ENCODE assay signal across 10 mouse cellular contexts in genomic region chr12:77790891-77791672, GRCm38 (mm10).
DNase-seq lines count a peak whose midpoint lies in the region; ATAC-seq and TF ChIP-seq lines count a peak whose summit lies in the region.
"Had no signal": no experiment of that assay in that cellular context is flagged by ENCODE, and none has a peak within 500 bp of the region (broad histone marks: within the 10 kb centered on the region; RNA-seq: fewer than 3 reads in every experiment).

No protein-coding gene starts in this region.

- no peaks in the 10 kb centered on the region for H3K9me3 ChIP-seq in hindbrain, postnatal 0 days (ENCODE audit: low read length)
- H3K9me3 ChIP-seq in hindbrain, embryonic 13.5 days, result no peaks in the 10 kb centered on the region
- H3K9me3 ChIP-seq: megakaryocyte, embryonic 14.5 days had no signal

- no peaks in the 10 kb centered on the region for H3K27me3 ChIP-seq in hindbrain, postnatal 0 days (ENCODE audit: insufficient read depth, low read length)
- no peaks in the 10 kb centered on the region for H3K27me3 ChIP-seq in hindbrain, embryonic 13.5 days
- H3K27me3 ChIP-seq: CH12.LX had no signal

- peak overlapping the region; percentile 28 for H3K4me2 ChIP-seq in hindbrain, postnatal 0 days (ENCODE audit: low read depth, low read length)
- H3K4me2 ChIP-seq in hindbrain, embryonic 13.5 days, result no peak overlapping the region

- peak; percentile 75 for DNase-seq in hindbrain, postnatal 0 days (ENCODE audit: low spot score)
- DNase-seq in adrenal gland, adult 8-10 months, result peak; percentile 92
- DNase-seq in heart, adult 8-10 months (ENCODE audit: low spot score), result peak; percentile 55
- peak; percentile 79 to 82 for DNase-seq in kidney, postnatal 36 days
- DNase-seq in urinary bladder, postnatal 25 days (ENCODE audit: low spot score), result peak; percentile 4
- no peak for DNase-seq in right cerebral cortex, postnatal 25 days
- DNase-seq in frontal cortex, postnatal 14 days (ENCODE audit: low spot score in 2 of 2), result no peak

- no peak overlapping the region for H3K9ac ChIP-seq in hindbrain, postnatal 0 days (replicated peaks; ENCODE audit: low read length)
- H3K9ac ChIP-seq in hindbrain, embryonic 13.5 days, result no peak overlapping the region

- 53% methylated on average over 13 of the region's 13 CpGs for WGBS in hindbrain, postnatal 0 days
- WGBS in hindbrain, embryonic 13.5 days, result 73% methylated on average over 13 of the region's 13 CpGs

- 0 out of 2 replicates have a peak, but pooled peaks have one; percentile 36 for ATAC-seq in hindbrain, postnatal 0 days
- ATAC-seq in hindbrain, embryonic 13.5 days (ENCODE audit: low FRiP score), result no peak

- no peak for TF ChIP-seq CTCF in hindbrain, postnatal 0 days (IDR thresholded peaks at IDR 0.05; ENCODE audit: low read depth)

- no peaks in the 10 kb centered on the region for H3K36me3 ChIP-seq in hindbrain, postnatal 0 days (ENCODE audit: insufficient read depth, low read length)
- H3K36me3 ChIP-seq in hindbrain, embryonic 13.5 days, result no peaks in the 10 kb centered on the region

- H3K27ac ChIP-seq in hindbrain, postnatal 0 days, result no peak overlapping the region
- no peak overlapping the region for H3K27ac ChIP-seq in hindbrain, embryonic 13.5 days

- no peak overlapping the region for H3K4me3 ChIP-seq in hindbrain, postnatal 0 days (ENCODE audit: low read length)
- no peak overlapping the region for H3K4me3 ChIP-seq in hindbrain, embryonic 13.5 days
- H3K4me3 ChIP-seq: megakaryocyte, embryonic 14.5 days had no signal

- H3K4me1 ChIP-seq in hindbrain, postnatal 0 days (ENCODE audit: insufficient read depth, low read length), result peaks cover 8% of the 10 kb centered on the region; the same call in 1 of the 2 replicates
- peaks cover 20% of the 10 kb centered on the region for H3K4me1 ChIP-seq in hindbrain, embryonic 13.5 days (replicated peaks)

Comparison
In these comparisons a context has a peak if more than half of its experiments do, and no peak if none do; other contexts are left out.
1. DNase-seq: peak in hindbrain, postnatal 0 days (single experiment), adrenal gland, adult 8-10 months (single experiment), heart, adult 8-10 months (single experiment), kidney, postnatal 36 days (2 of 2) and urinary bladder, postnatal 25 days (single experiment); none in right cerebral cortex, postnatal 25 days (single experiment) and frontal cortex, postnatal 14 days (0 of 2).